Mouse (Mus musculus) limb, embryonic 15.5 days (tissue): Measurements from ENCODE around the gene AL607142.1. TPM values are rescaled to one million over a fixed set of nuclear protein-coding genes. Genes with fewer than 3 reads are reported as not detected.

Source experiments
- ATAC-seq: fragments of 200-750 bp; cut with Nextera tagmentation; 2 replicates; pipeline ENCODE4 v1.8.0; 2017; ENCODE audit warnings: low read depth, moderate TSS enrichment; ENCODE audit not compliant: insufficient number of reproducible peaks, low FRiP score, low TSS enrichment
- H3K27ac ChIP-seq: fragments of 300-500 bp; sonication (generic); 2 replicates; pipeline ENCODE4 v1.5.1; 2015; ENCODE audit warnings: moderate library complexity, mild to moderate bottlenecking, inconsistent platforms
- H3K27me3 ChIP-seq: fragments of 300-500 bp; sonication (generic); 2 replicates; pipeline ENCODE4 v1.6.1; 2015; ENCODE audit warnings: inconsistent platforms
- H3K36me3 ChIP-seq: fragments of 300-500 bp; sonication (generic); 2 replicates; pipeline ENCODE4 v1.6.1; 2015; ENCODE audit warnings: inconsistent platforms
- H3K4me1 ChIP-seq: fragments of 300-500 bp; sonication (generic); 2 replicates; pipeline ENCODE4 v1.6.1; 2015; ENCODE audit warnings: inconsistent platforms
- H3K4me2 ChIP-seq: fragments of 300-500 bp; sonication (generic); 2 replicates; pipeline ENCODE4 v1.6.1; 2015; ENCODE audit warnings: mild to moderate bottlenecking, inconsistent platforms
- H3K4me3 ChIP-seq: fragments of 300-500 bp; sonication (generic); 2 replicates; pipeline ENCODE4 v1.5.1; 2015; ENCODE audit warnings: mild to moderate bottlenecking, inconsistent platforms
- H3K9ac ChIP-seq: fragments of 300-500 bp; sonication (generic); 2 replicates; pipeline ENCODE4 v1.6.1; 2015; ENCODE audit warnings: inconsistent platforms
- H3K9me3 ChIP-seq: fragments of 300-500 bp; sonication (generic); 2 replicates; pipeline ENCODE4 v1.6.1; 2016; ENCODE audit warnings: inconsistent platforms
- WGBS: fragments of 180-500 bp; shearing (Covaris S2); methylation state at CpG from one replicate; pipeline ENCODE4 v1.1.7; 2015; 5-methylcytosine and 5-hydroxymethylcytosine counted together
- polyA plus RNA-seq: library from polyadenylated mRNA; unstranded; fragments of >200 nt; fragmentation: Nextera tagmentation; extraction: Ambion mirVana; gene quantifications from 2 replicates; pipeline ENCODE4 v1.2.1, GENCODE M21; 2015

The AL607142.1 gene
- not detected in 2 replicates for polyA plus RNA-seq

- ATAC-seq, result no peak
- Histone ChIP-seq H3K4me2 (no peak within 1 kb of the TSS), H3K4me3 (no peak within 1 kb of the TSS), H3K36me3 (no peaks in the 10 kb centered on the region), H3K27ac (no peak within 1 kb of the TSS), H3K27me3 (0 out of 2 replicates have a peak, but pooled peaks cover 5% of the 10 kb centered on the region), H3K9me3 (no peaks in the 10 kb centered on the region), H3K9ac (no peak within 1 kb of the TSS), H3K4me1 (peaks cover 4% of the 10 kb centered on the region; the same call in 1 of the 2 replicates)
- WGBS, result 86% methylated on average over 10 of the region's 10 CpGs
Measured at GRCm38 (mm10) chr4:120064696-120065095, at the start of gene AL607142.1. AL607142.1 (plus strand) TSS chr4:120064996.

- no peaks in the 10 kb centered on the region for H3K9me3 ChIP-seq
- no peak overlapping the region for H3K9ac ChIP-seq
- H3K27me3 ChIP-seq, result no peaks in the 10 kb centered on the region
- peaks cover 4% of the 10 kb centered on the region; the same call in 1 of the 2 replicates for H3K4me1 ChIP-seq
- no peak overlapping the region for H3K4me2 ChIP-seq
- H3K27ac ChIP-seq, result no peak overlapping the region
- whole genome bisulfite sequencing, result 76% methylated on average over 5 of the region's 5 CpGs
- H3K36me3 ChIP-seq, result no peaks in the 10 kb centered on the region
- no peak overlapping the region for H3K4me3 ChIP-seq
- ATAC-seq, result no peak
Measured at GRCm38 (mm10) chr4:120018426-120018825, 46.4 kb upstream of the AL607142.1 start.

DNA sequence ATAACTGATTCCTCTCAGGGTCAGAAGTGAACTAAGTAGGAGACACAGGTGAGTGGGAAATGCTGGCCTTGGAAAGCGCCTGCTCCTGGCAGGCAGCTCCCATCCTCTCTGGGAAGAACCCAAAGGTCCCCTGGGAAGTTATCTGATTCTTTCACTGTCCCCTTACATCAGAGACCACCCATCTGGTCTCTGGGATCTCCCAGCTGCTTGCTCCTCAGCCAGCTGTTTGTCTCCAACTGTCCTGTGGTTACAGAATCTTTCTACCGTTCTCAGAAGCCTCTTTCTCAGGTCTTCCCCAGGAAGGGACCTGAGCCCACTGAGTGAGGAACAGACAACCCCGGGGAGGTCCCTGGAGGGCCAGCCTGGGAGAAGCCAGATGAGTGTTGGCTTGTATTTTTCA is 42.4 kb upstream of the AL607142.1 start:
- no peak for ATAC-seq
- WGBS, result 66% methylated on average over 3 of the region's 3 CpGs
- Histone ChIP-seq H3K36me3 (no peaks in the 10 kb centered on the region), H3K9ac (no peak overlapping the region), H3K27ac (no peak overlapping the region), H3K4me2 (no peak overlapping the region), H3K4me1 (peaks cover 2% of the 10 kb centered on the region; the same call in 1 of the 2 replicates), H3K9me3 (no peaks in the 10 kb centered on the region), H3K27me3 (no peaks in the 10 kb centered on the region), H3K4me3 (no peak overlapping the region)

- H3K9me3 ChIP-seq, result no peaks in the 10 kb centered on the region
- H3K9ac ChIP-seq, result no peak overlapping the region
- H3K4me2 ChIP-seq, result no peak overlapping the region
- ATAC-seq, result no peak
- H3K4me1 ChIP-seq, result no peaks in the 10 kb centered on the region
- H3K27ac ChIP-seq, result no peak overlapping the region
- 75% methylated on average over 4 of the region's 4 CpGs for WGBS
- H3K27me3 ChIP-seq, result no peaks in the 10 kb centered on the region
- no peak overlapping the region for H3K4me3 ChIP-seq
- no peaks in the 10 kb centered on the region for H3K36me3 ChIP-seq
Measured at GRCm38 (mm10) chr4:120023221-120023840, 41.5 kb upstream of the AL607142.1 start.

- ATAC-seq, result peak; percentile 46; the same call in 1 of the 2 replicates
- Histone ChIP-seq H3K4me2 (no peak overlapping the region), H3K4me3 (no peak overlapping the region), H3K27me3 (no peaks in the 10 kb centered on the region), H3K36me3 (no peaks in the 10 kb centered on the region), H3K9ac (no peak overlapping the region), H3K27ac (no peak overlapping the region), H3K9me3 (no peaks in the 10 kb centered on the region), H3K4me1 (no peaks in the 10 kb centered on the region)
- 46% methylated on average over 10 of the region's 10 CpGs for WGBS
Measured at GRCm38 (mm10) chr4:120024071-120024470, 40.7 kb upstream of the AL607142.1 start.

- ATAC-seq, result no peak
- Histone ChIP-seq H3K9me3 (no peaks in the 10 kb centered on the region), H3K4me1 (peaks cover 7% of the 10 kb centered on the region; the same call in 1 of the 2 replicates), H3K4me2 (no peak overlapping the region), H3K4me3 (no peak overlapping the region), H3K9ac (no peak overlapping the region), H3K27me3 (peaks cover 30% of the 10 kb centered on the region), H3K27ac (no peak overlapping the region), H3K36me3 (no peaks in the 10 kb centered on the region)
- 89% methylated on average over 1 of the region's 1 CpGs for WGBS
Measured at GRCm38 (mm10) chr4:120027671-120028070, 37.1 kb upstream of the AL607142.1 start.

GRCm38 (mm10) chr4:120029937-120030336 is 34.9 kb upstream of the AL607142.1 start:
- H3K4me2 ChIP-seq, result no peak overlapping the region
- H3K36me3 ChIP-seq, result no peaks in the 10 kb centered on the region
- no peaks in the 10 kb centered on the region for H3K9me3 ChIP-seq
- H3K9ac ChIP-seq, result no peak overlapping the region
- no peak overlapping the region for H3K27ac ChIP-seq
- peaks cover 13% of the 10 kb centered on the region for H3K4me1 ChIP-seq
- peaks cover 52% of the 10 kb centered on the region for H3K27me3 ChIP-seq
- WGBS, result 65% methylated on average over 1 of the region's 1 CpGs
- no peak for ATAC-seq
- no peak overlapping the region for H3K4me3 ChIP-seq

GRCm38 (mm10) chr4:120032320-120032983 is 32.3 kb upstream of the AL607142.1 start:
- under 1% methylated on average over 69 of the region's 70 CpGs for WGBS
- peaks cover 71% of the 10 kb centered on the region for H3K27me3 ChIP-seq
- peak; percentile 42 for ATAC-seq
- H3K36me3 ChIP-seq, result no peaks in the 10 kb centered on the region
- H3K9ac ChIP-seq, result peak overlapping the region; percentile 18
- H3K4me3 ChIP-seq, result peak overlapping the region; percentile 56
- peaks cover 17% of the 10 kb centered on the region for H3K4me1 ChIP-seq
- peak overlapping the region; percentile 91 for H3K4me2 ChIP-seq
- no peak overlapping the region for H3K27ac ChIP-seq
- no peaks in the 10 kb centered on the region for H3K9me3 ChIP-seq

DNA sequence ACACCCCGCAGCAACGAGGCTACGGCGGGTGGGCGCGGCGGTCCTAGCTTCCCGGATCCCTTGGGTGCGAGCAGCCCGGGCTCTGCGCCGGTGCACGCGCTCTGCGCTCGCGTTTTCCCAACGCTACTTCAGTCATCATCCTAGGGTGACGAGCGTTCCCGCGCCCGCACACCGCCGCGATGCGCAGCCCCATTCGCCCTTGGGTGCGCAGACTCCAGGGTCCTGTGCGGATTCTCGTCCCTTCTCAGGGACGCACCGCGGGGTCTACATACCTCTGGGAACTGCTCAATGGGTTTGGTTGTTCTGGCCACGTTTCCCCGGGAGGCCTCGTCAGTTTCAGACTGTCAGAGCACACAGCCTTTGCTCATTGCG is 31.8 kb upstream of the AL607142.1 start:
- Histone ChIP-seq H3K27ac (no peak overlapping the region), H3K4me3 (peak overlapping the region; percentile 56), H3K4me1 (peaks cover 17% of the 10 kb centered on the region), H3K36me3 (no peaks in the 10 kb centered on the region), H3K9ac (peak overlapping the region; percentile 18), H3K4me2 (peak overlapping the region; percentile 91), H3K9me3 (no peaks in the 10 kb centered on the region), H3K27me3 (peaks cover 71% of the 10 kb centered on the region)
- under 1% methylated on average over 38 of the region's 38 CpGs for WGBS
- ATAC-seq, result no peak; the same call in 1 of the 2 replicates

DNA sequence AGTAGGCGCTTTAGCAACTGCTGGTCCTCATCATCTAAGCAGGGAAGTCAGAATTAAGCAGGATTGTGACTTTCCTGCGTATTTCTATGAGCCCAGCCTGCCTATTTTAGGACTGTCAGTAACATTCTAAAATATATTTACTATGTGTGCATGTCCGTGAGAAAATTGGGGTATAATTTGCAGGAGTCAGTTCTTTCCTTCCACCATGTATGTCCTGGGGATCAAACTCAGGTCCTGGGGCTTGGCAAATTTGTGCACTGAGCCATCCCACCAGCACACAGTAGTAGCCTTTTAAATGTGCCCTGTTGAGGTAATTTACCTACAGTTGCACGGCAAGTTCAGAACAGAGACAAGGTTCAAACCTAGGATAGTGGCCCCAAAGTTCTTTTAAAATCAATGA is 28.5 kb upstream of the AL607142.1 start:
- Histone ChIP-seq H3K27me3 (peaks cover 58% of the 10 kb centered on the region), H3K36me3 (no peaks in the 10 kb centered on the region), H3K27ac (no peak overlapping the region), H3K4me3 (no peak overlapping the region), H3K9me3 (no peaks in the 10 kb centered on the region), H3K4me1 (peaks cover 17% of the 10 kb centered on the region), H3K9ac (no peak overlapping the region), H3K4me2 (no peak overlapping the region)
- WGBS, result 90% methylated on average over 4 of the region's 4 CpGs
- no peak for ATAC-seq

DNA sequence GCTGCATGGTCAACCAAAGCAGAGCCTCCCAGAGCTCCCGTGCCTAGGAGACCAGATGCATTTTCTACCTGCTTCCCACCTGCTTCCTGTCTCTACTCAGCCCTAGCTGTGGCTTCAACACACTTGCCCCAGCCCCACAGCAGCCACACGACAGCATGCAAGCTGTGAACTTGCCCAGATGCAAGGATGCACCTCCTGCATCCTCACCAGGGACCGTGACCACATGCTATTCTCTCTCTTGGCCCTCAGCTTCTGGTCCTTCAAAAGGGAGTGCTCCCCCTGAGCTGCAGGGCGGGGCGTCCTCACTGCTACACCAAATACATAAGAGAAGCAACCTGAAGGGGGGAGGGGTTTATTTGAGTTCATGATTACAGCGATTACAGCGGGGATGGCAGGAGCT is 27.8 kb upstream of the AL607142.1 start:
- Histone ChIP-seq H3K9me3 (no peaks in the 10 kb centered on the region), H3K9ac (no peak overlapping the region), H3K27ac (no peak overlapping the region), H3K27me3 (peaks cover 51% of the 10 kb centered on the region), H3K4me3 (no peak overlapping the region), H3K4me1 (peaks cover 15% of the 10 kb centered on the region), H3K36me3 (no peaks in the 10 kb centered on the region), H3K4me2 (no peak overlapping the region)
- ATAC-seq, result no peak
- WGBS, result 42% methylated on average over 7 of the region's 7 CpGs

- H3K9me3 ChIP-seq, result no peaks in the 10 kb centered on the region
- no peak overlapping the region for H3K27ac ChIP-seq
- WGBS, result 71% methylated on average over 2 of the region's 2 CpGs
- H3K4me1 ChIP-seq, result peaks cover 18% of the 10 kb centered on the region; the same call in 1 of the 2 replicates
- no peak for ATAC-seq
- no peak overlapping the region for H3K9ac ChIP-seq
- H3K4me2 ChIP-seq, result no peak overlapping the region
- H3K27me3 ChIP-seq, result peaks cover 10% of the 10 kb centered on the region
- no peak overlapping the region for H3K4me3 ChIP-seq
- H3K36me3 ChIP-seq, result no peaks in the 10 kb centered on the region
Measured at GRCm38 (mm10) chr4:120041520-120041919, 23.3 kb upstream of the AL607142.1 start.
